Mouse (Mus musculus): Measurements from ENCODE around the gene Adam1a. TPM values are rescaled to one million over a fixed set of nuclear protein-coding genes. Genes with fewer than 3 reads are reported as not detected.
"Not testable (repeated sequence)": the region's sequence is repeated elsewhere in the genome, so short reads cannot be mapped to it uniquely, and the experiment has no call there.

Gene Adam1a
- total and polyA plus RNA-seq, 3 experiments: 0.18 to 4.4 (median 3.0) TPM

DNA sequence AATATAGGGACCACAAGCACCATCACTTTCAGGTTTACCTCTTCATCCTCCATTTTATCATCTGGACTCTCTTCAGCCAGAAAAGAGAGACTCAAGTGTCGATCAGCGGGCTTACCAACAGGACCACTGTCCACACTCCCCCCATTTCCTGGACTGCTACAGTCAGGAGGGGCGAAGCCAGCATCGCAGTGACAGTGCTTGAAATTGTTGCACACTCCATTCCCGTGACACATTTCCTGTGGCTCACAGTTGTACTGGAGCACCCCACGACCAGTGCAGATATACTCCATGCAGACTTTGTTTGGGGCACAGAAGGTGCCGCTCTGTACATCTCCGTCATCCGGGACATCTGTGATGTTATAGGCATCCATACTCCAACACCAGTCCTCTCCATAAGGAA lies 26.3 kb downstream of the Adam1a start:
- no peak for DNase-seq (ENCODE audit: low spot score)
- Histone ChIP-seq H3K9me3 (replicated peaks) (no peaks in the 10 kb centered on the region), H3K27me3 (ENCODE audit: insufficient read depth, low read length) (no peaks in the 10 kb centered on the region), H3K4me1 (ENCODE audit: insufficient read depth, low read depth, low read length) (peaks cover 3% of the 10 kb centered on the region), H3K36me3 (replicated peaks) (peaks cover 48% of the 10 kb centered on the region), H3K4me3 (ENCODE audit: low read depth, low read length) (no peak overlapping the region)
- no peak for TF ChIP-seq GATA2 (IDR thresholded peaks at IDR 0.05; ENCODE audit: borderline replicate concordance, low read depth, low read length)
- TF ChIP-seq GATA1 (IDR thresholded peaks at IDR 0.05; ENCODE audit: borderline replicate concordance, low read length): no peak
- TF ChIP-seq CTCF (IDR thresholded peaks at IDR 0.05; ENCODE audit: low read depth, low read length): no peak
- no peak for TF ChIP-seq TAL1 (conservative IDR thresholded peaks at IDR 0.05; ENCODE audit: low read depth, low read length)
- TF ChIP-seq POLR2AphosphoS5 (IDR thresholded peaks at IDR 0.05; ENCODE audit: insufficient replicate concordance, low read depth, low read length): no peak
- no peak for ATAC-seq (ENCODE audit: extremely low read depth, insufficient number of reproducible peaks, low FRiP score, poor library complexity, severe bottlenecking)

DNA sequence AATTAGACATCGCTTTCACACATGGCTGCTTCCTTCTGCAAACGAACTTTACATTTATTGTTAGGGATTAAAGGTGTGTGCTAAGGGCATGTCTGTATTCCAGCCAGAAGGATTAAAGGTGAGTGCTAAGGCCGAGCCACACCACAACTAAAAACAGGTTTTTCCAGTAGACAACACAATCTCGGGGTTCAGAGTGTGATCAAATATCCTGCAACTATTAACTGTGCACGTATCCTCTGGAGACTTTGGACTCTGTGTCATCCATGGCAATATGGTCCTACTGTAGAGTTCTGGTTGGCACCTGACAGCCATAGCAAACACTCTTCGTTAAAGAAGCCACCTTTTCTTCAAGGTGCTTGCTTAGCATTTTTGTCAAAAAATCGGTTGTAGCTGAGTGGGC lies 35.3 kb downstream of the Adam1a start:
- TF ChIP-seq POLR2AphosphoS5 (IDR thresholded peaks at IDR 0.05; ENCODE audit: insufficient replicate concordance, low read depth, low read length): no peak
- TF ChIP-seq TAL1 (conservative IDR thresholded peaks at IDR 0.05; ENCODE audit: low read depth, low read length): no peak
- no peak for TF ChIP-seq GATA2 (IDR thresholded peaks at IDR 0.05; ENCODE audit: borderline replicate concordance, low read depth, low read length)
- no peak for TF ChIP-seq GATA1 (IDR thresholded peaks at IDR 0.05; ENCODE audit: borderline replicate concordance, low read length)
- TF ChIP-seq CTCF (IDR thresholded peaks at IDR 0.05; ENCODE audit: low read depth, low read length): no peak
- DNase-seq (ENCODE audit: low spot score): no peak

DNA sequence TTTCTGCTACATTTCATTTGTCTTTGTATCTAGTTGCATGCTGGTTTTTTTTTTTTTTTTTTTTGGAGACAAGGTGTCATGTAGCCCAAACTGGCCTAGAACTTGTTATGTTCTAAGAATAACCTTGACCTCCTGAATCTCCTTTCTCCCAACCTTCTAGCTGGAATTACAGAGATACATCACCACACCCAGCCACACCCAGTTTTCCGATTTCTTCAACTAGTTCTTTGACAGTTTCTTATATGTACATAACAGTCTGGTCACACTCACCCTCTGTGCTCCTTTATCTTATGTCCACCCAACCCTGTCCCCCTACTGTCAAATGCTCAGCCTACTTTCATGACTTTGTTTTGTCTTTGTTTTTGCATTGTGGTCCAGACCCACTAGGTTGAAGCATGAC lies 38.4 kb downstream of the Adam1a start:
- Histone ChIP-seq H3K27me3 (ENCODE audit: insufficient read depth, low read length) (peaks cover 27% of the 10 kb centered on the region), H3K9me3 (replicated peaks) (no peaks in the 10 kb centered on the region)
- no peak for ATAC-seq (ENCODE audit: extremely low read depth, insufficient number of reproducible peaks, low FRiP score, poor library complexity, severe bottlenecking)

More for the DNA sequence above, 35.3 kb downstream of the Adam1a start:
- no peak for ATAC-seq (ENCODE audit: extremely low read depth, insufficient number of reproducible peaks, low FRiP score, poor library complexity, severe bottlenecking)
- Histone ChIP-seq H3K4me1 (ENCODE audit: insufficient read depth, low read depth, low read length) (no peaks in the 10 kb centered on the region), H3K36me3 (replicated peaks) (no peaks in the 10 kb centered on the region), H3K4me3 (ENCODE audit: low read depth, low read length) (no peak overlapping the region), H3K27me3 (ENCODE audit: insufficient read depth, low read length) (peaks cover 18% of the 10 kb centered on the region), H3K9me3 (replicated peaks) (no peaks in the 10 kb centered on the region)

DNA sequence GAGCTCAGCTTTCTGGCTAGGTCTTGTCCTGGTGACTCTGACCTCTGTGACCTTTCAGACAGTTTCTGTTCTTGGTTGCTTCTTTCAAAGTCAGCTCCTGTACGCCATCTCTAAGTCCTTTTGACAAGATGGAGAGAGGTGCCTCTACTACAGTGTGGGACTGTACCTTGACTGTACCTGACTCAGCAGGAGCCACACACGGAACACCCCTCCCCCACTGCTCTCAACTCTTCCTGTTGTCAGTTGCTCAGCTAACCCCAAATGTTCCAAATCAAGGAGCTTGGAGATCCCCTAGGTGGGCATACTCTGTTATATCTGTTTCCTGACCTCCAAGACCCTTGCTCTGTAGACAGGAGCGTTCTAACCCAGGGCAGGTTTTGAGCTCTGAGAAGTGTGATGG lies 42.1 kb downstream of the Adam1a start, which contains the start of gene Adam1b:
Adam1b (minus strand) TSS at position 205 of the 400 bp plus-strand sequence.
- TF ChIP-seq POLR2AphosphoS5 (IDR thresholded peaks at IDR 0.05; ENCODE audit: insufficient replicate concordance, low read depth, low read length): no peak
- Histone ChIP-seq H3K36me3 (replicated peaks) (no peaks in the 10 kb centered on the region), H3K9me3 (replicated peaks) (no peaks in the 10 kb centered on the region), H3K4me1 (ENCODE audit: insufficient read depth, low read depth, low read length) (0 out of 2 replicates have a peak, but pooled peaks cover 4% of the 10 kb centered on the region), H3K27me3 (ENCODE audit: insufficient read depth, low read length) (peaks cover 39% of the 10 kb centered on the region), H3K4me3 (ENCODE audit: low read depth, low read length) (no peak within 1 kb of the TSS)
- ATAC-seq (ENCODE audit: extremely low read depth, insufficient number of reproducible peaks, low FRiP score, poor library complexity, severe bottlenecking) (no peak), DNase-seq (ENCODE audit: low spot score) (no peak)

More for the DNA sequence above, 38.4 kb downstream of the Adam1a start:
- no peaks in the 10 kb centered on the region for H3K4me1 ChIP-seq (ENCODE audit: insufficient read depth, low read depth, low read length)
- TF ChIP-seq CTCF (IDR thresholded peaks at IDR 0.05; ENCODE audit: low read depth, low read length): no peak
- no peak for TF ChIP-seq POLR2AphosphoS5 (IDR thresholded peaks at IDR 0.05; ENCODE audit: insufficient replicate concordance, low read depth, low read length)
- no peak for TF ChIP-seq GATA1 (IDR thresholded peaks at IDR 0.05; ENCODE audit: borderline replicate concordance, low read length)
- TF ChIP-seq TAL1 (conservative IDR thresholded peaks at IDR 0.05; ENCODE audit: low read depth, low read length): no peak
- no peak for TF ChIP-seq GATA2 (IDR thresholded peaks at IDR 0.05; ENCODE audit: borderline replicate concordance, low read depth, low read length)
- no peaks in the 10 kb centered on the region for H3K36me3 ChIP-seq (replicated peaks)
- DNase-seq (ENCODE audit: low spot score): no peak
- no peak overlapping the region for H3K4me3 ChIP-seq (ENCODE audit: low read depth, low read length)

DNA sequence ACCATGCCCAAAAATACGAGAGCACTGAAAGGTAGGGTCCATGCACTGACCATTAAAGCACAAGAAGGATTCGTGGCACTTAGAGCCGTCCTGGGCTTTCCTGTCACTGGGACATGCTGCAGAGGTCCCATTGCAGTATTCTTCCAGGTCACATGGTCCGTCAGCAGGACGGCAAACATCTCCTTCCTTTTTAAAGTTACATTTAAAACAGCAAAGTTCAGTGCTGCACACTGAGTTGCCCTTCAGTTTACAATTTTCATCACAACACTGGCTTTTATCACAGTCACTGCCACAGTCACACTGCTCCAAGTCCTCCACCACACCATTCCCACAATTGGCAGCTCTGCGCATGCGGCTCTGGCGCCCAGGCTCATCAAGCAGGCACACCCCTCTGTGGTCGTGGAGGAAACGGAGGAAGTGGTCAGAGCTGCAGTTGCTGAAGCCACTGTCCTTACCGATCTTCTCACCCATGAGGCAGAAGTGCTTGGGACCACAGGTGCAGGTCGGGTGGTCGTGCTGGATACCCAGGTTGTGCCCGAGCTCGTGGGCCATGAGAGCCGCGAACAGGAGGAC lies 43.8 kb downstream of the Adam1a start:
- not testable (repeated sequence) for DNase-seq (ENCODE audit: low spot score); ATAC-seq (ENCODE audit: extremely low read depth, insufficient number of reproducible peaks, low FRiP score, poor library complexity, severe bottlenecking); H3K4me3 ChIP-seq (ENCODE audit: low read depth, low read length); H3K4me1 ChIP-seq (ENCODE audit: insufficient read depth, low read depth, low read length); H3K9me3 ChIP-seq (replicated peaks); H3K36me3 ChIP-seq (replicated peaks)
- peaks cover 37% of the 10 kb centered on the region for H3K27me3 ChIP-seq (ENCODE audit: insufficient read depth, low read length)

DNA sequence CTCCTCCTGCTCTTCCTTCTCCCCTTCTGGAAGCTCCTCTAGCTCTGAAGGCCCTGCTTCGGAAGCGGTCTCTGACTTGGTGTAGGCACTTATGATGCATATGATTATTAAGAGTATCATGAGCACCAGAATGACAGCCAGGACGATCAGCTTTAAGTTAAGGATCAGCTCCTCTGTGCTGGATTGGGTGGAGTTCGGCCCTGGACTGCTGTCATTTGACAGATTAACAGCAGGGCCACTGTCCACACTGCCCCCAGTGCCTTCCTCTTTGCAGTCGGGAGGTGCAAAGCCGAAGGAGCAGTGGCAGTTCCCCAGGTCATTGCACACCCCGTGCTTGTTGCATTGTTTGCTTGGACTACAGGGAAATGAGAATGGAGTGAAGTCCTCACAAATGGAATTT lies 44.6 kb downstream of the Adam1a start:
- 0 out of 2 replicates have a peak, but pooled peaks cover 4% of the 10 kb centered on the region for H3K4me1 ChIP-seq (ENCODE audit: insufficient read depth, low read depth, low read length)
- H3K36me3 ChIP-seq (replicated peaks): no peaks in the 10 kb centered on the region
- DNase-seq (ENCODE audit: low spot score) (no peak), ATAC-seq (ENCODE audit: extremely low read depth, insufficient number of reproducible peaks, low FRiP score, poor library complexity, severe bottlenecking) (no peak)
- TF ChIP-seq GATA2 (IDR thresholded peaks at IDR 0.05; ENCODE audit: borderline replicate concordance, low read depth, low read length) (no peak), GATA1 (IDR thresholded peaks at IDR 0.05; ENCODE audit: borderline replicate concordance, low read length) (no peak), POLR2AphosphoS5 (IDR thresholded peaks at IDR 0.05; ENCODE audit: insufficient replicate concordance, low read depth, low read length) (no peak), TAL1 (conservative IDR thresholded peaks at IDR 0.05; ENCODE audit: low read depth, low read length) (no peak), CTCF (IDR thresholded peaks at IDR 0.05; ENCODE audit: low read depth, low read length) (no peak)
- H3K9me3 ChIP-seq (replicated peaks): no peaks in the 10 kb centered on the region
- H3K27me3 ChIP-seq (ENCODE audit: insufficient read depth, low read length): peaks cover 37% of the 10 kb centered on the region
- no peak overlapping the region for H3K4me3 ChIP-seq (ENCODE audit: low read depth, low read length)

DNA sequence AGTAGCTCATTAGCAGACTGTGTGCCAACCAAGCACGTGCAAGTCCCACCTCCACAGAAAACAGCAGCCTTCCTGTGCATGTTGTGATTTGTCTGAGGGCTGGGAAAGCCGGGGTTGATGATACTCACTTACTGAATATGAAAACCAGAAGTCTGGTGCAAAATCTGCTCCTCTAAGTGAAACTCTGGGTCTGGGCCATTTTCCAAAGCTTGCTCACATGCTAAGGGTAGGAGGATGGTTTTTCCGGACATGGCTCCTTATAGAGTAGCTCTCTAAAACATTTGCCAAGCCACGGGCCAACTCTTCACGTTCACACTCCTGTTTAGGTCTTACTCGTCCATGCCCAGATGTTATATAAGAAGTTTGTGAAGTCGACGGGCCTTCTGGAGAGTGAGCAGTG lies 52.0 kb downstream of the Adam1a start:
- no peak overlapping the region for H3K4me3 ChIP-seq (ENCODE audit: low read depth, low read length)
- ATAC-seq (ENCODE audit: extremely low read depth, insufficient number of reproducible peaks, low FRiP score, poor library complexity, severe bottlenecking) (no peak), DNase-seq (ENCODE audit: low spot score) (no peak)
- H3K36me3 ChIP-seq (replicated peaks): no peaks in the 10 kb centered on the region
- H3K27me3 ChIP-seq (ENCODE audit: insufficient read depth, low read length): peaks cover 18% of the 10 kb centered on the region; the same call in 1 of the 2 replicates
- H3K4me1 ChIP-seq (ENCODE audit: insufficient read depth, low read depth, low read length): no peaks in the 10 kb centered on the region
- no peaks in the 10 kb centered on the region for H3K9me3 ChIP-seq (replicated peaks)
- TF ChIP-seq TAL1 (conservative IDR thresholded peaks at IDR 0.05; ENCODE audit: low read depth, low read length) (no peak), CTCF (IDR thresholded peaks at IDR 0.05; ENCODE audit: low read depth, low read length) (no peak), GATA2 (IDR thresholded peaks at IDR 0.05; ENCODE audit: borderline replicate concordance, low read depth, low read length) (no peak), GATA1 (IDR thresholded peaks at IDR 0.05; ENCODE audit: borderline replicate concordance, low read length) (no peak), POLR2AphosphoS5 (IDR thresholded peaks at IDR 0.05; ENCODE audit: insufficient replicate concordance, low read depth, low read length) (no peak)

Measured in G1E (cell line).